Mouse (Mus musculus): Measurements from ENCODE around the gene Vmac. TPM values are rescaled to one million over a fixed set of nuclear protein-coding genes. Genes with fewer than 3 reads are reported as not detected.
A peak's percentile ranks its signal among the peaks of the same experiment; 100 is the strongest.

The Vmac gene
- polyA plus RNA-seq (2014; fragmentation: Nextera tagmentation; extraction: Ambion mirVana), result 11.9 and 13.4 TPM in 2 replicates

GRCm38 (mm10) chr17:56717363-56718058 is at the start of gene Vmac, which contains the start of gene Ndufa11:
TSS of gene Vmac (minus strand) at chr17:56718022.
TSS of gene Ndufa11 (plus strand) at chr17:56717767.
- Histone ChIP-seq H3K36me3 (ENCODE audit: control insufficient read depth, insufficient read depth, low read length) (peaks cover 4% of the 10 kb centered on the region), H3K4me3 (ENCODE audit: low read depth, low read length) (peak within 1 kb of the TSS; percentile 84), H3K9ac (ENCODE audit: low read depth, low read length) (peak within 1 kb of the TSS; percentile 96), H3K4me1 (ENCODE audit: control insufficient read depth, insufficient read depth, low read length) (peaks cover 36% of the 10 kb centered on the region), H3K4me2 (peak within 1 kb of the TSS; percentile 90), H3K27ac (ENCODE audit: low read depth, low read length) (peak within 1 kb of the TSS; percentile 78), H3K27me3 (ENCODE audit: control insufficient read depth, insufficient read depth, low read length) (no peaks in the 10 kb centered on the region), H3K9me3 (replicated peaks; ENCODE audit: control insufficient read depth, low read length) (no peaks in the 10 kb centered on the region)
- under 1% methylated on average over 59 of the region's 59 CpGs for WGBS (ENCODE audit: insufficient replicate concordance)
- peak; percentile 78 for ATAC-seq (replicated peaks; ENCODE audit: insufficient number of reproducible peaks, low FRiP score, low TSS enrichment)

DNA sequence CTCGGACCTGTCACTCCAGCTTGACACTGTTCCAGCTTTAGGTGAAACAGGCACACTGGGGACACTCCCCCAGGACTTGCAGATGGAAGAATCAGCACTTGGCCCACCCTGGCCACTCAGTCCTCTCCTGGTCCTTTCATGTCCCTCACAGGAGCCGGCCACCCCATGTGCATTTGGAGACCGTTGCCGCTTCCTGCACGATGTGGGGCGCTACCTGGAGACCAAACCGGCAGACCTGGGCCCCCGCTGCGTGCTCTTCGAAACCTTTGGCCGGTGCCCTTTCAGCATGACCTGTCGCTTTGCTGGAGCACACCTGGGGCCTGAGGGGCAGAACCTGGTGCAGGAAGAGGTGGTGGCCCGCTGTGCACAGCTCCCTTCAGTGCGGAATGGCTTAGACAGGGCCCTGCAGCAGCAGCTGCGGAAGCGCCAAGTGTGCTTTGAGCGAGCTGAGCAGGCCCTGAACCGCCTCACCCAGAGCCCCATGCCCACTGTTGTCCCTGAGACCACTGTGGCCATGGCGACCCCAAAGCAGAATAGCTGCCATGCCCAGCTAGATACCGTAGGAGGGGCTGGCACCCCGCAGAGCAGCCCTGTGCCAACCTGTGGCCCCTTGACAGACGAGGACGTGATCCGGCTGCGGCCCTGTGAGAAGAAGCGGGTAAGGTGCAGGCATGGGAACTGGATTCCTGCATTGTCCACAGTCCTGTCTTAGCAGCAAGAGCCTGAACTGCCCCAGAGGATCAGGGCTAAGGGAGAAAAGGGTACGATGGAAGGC is 49.0 kb upstream of the Vmac start:
- Histone ChIP-seq H3K27ac (ENCODE audit: low read depth, low read length) (no peak overlapping the region), H3K9me3 (replicated peaks; ENCODE audit: control insufficient read depth, low read length) (no peaks in the 10 kb centered on the region), H3K4me2 (no peak overlapping the region), H3K4me1 (ENCODE audit: control insufficient read depth, insufficient read depth, low read length) (peaks cover 18% of the 10 kb centered on the region), H3K9ac (ENCODE audit: low read depth, low read length) (no peak overlapping the region), H3K4me3 (ENCODE audit: low read depth, low read length) (no peak overlapping the region), H3K36me3 (ENCODE audit: control insufficient read depth, insufficient read depth, low read length) (peaks cover 26% of the 10 kb centered on the region), H3K27me3 (ENCODE audit: control insufficient read depth, insufficient read depth, low read length) (no peaks in the 10 kb centered on the region; the same call in 1 of the 2 replicates)
- ATAC-seq (replicated peaks; ENCODE audit: insufficient number of reproducible peaks, low FRiP score, low TSS enrichment), result no peak
- 96% methylated on average over 27 of the region's 27 CpGs for WGBS (ENCODE audit: insufficient replicate concordance)

DNA sequence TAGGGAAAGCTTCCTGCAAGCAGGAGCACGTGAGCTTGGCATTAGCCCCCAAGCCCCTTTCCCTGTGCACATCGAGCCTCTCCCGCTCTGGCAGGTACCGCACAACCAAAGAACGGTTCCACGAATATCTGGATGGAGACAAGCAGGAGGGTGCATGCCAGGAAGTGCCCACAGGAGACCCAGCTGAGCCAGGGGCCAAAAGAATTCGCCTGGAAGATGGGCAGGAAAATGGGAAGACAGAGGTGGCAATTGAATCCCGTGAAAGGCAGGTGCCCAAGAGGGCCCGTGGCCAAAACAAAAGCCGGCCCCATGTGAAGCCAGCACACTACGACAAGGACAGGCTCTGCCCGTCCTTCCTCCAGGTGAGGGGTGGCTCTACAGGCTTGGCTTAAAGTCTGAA is 47.6 kb upstream of the Vmac start:
- no peaks in the 10 kb centered on the region for H3K9me3 ChIP-seq (replicated peaks; ENCODE audit: control insufficient read depth, low read length)
- 51% methylated on average over 12 of the region's 12 CpGs for WGBS (ENCODE audit: insufficient replicate concordance)
- H3K4me3 ChIP-seq (ENCODE audit: low read depth, low read length), result peak overlapping the region; percentile 77
- H3K27me3 ChIP-seq (ENCODE audit: control insufficient read depth, insufficient read depth, low read length), result no peaks in the 10 kb centered on the region; the same call in 1 of the 2 replicates
- peaks cover 22% of the 10 kb centered on the region for H3K4me1 ChIP-seq (ENCODE audit: control insufficient read depth, insufficient read depth, low read length)
- peak overlapping the region; percentile 71 for H3K4me2 ChIP-seq
- peaks cover 24% of the 10 kb centered on the region for H3K36me3 ChIP-seq (ENCODE audit: control insufficient read depth, insufficient read depth, low read length)
- H3K9ac ChIP-seq (ENCODE audit: low read depth, low read length), result peak overlapping the region; percentile 92
- no peak for ATAC-seq (replicated peaks; ENCODE audit: insufficient number of reproducible peaks, low FRiP score, low TSS enrichment)
- 0 out of 2 replicates have a peak overlapping the region, but pooled peaks have one; percentile 97 for H3K27ac ChIP-seq (ENCODE audit: low read depth, low read length)

DNA sequence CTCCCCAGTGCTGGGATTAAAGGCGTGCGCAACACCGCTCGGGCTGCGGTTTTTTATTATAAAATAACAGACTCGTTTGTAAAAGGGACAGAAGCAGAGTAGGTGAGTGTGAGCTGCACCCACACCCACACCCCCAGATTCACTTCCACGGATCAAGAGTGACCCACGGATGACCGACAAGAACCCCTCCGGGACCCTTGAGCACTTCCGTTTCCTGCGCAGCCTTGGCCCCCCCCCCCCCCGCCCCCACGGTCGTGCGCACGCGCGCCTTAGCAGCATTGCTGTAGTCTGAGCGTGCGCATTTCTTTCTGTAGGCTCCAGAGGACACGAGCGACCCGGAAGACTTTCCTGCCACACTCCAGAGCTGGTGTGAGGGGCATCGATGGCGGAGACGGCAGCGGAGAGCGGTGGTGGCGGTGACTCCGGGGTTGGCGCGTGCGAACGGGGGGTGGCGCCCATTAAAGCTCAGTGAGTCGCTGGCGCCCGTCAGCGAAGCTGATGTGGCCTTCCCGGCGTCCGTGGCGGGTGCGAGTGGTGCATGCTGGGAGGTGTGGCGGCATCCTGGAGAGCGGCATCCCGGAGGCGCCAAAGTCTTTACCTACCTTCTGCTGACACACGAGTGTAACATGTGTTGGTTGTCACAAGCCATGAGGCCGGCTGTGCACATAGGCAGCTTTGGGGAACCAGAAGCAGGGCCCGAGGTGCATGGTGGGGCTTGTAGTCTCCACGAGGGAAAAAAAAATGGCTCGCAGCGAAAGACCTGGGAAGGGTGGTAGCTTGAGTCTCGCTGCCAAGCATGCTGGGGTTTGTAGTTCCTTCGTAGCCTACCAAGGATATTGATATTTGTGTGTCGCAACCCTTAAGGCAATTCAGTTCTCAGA is 46.9 kb upstream of the Vmac start, which contains the start of gene Dus3l:
Gene Dus3l, plus strand, starts transcription at position 284 of the 881 bp plus-strand sequence.
- 2% methylated on average over 58 of the region's 58 CpGs for WGBS (ENCODE audit: insufficient replicate concordance)
- peak; percentile 68 for ATAC-seq (replicated peaks; ENCODE audit: insufficient number of reproducible peaks, low FRiP score, low TSS enrichment)
- Histone ChIP-seq H3K27me3 (ENCODE audit: control insufficient read depth, insufficient read depth, low read length) (no peaks in the 10 kb centered on the region; the same call in 1 of the 2 replicates), H3K36me3 (ENCODE audit: control insufficient read depth, insufficient read depth, low read length) (peaks cover 24% of the 10 kb centered on the region), H3K4me3 (ENCODE audit: low read depth, low read length) (peak within 1 kb of the TSS; percentile 77), H3K4me1 (ENCODE audit: control insufficient read depth, insufficient read depth, low read length) (peaks cover 22% of the 10 kb centered on the region), H3K4me2 (peak within 1 kb of the TSS; percentile 71), H3K9ac (ENCODE audit: low read depth, low read length) (peak within 1 kb of the TSS; percentile 92), H3K27ac (ENCODE audit: low read depth, low read length) (peak within 1 kb of the TSS; percentile 97), H3K9me3 (replicated peaks; ENCODE audit: control insufficient read depth, low read length) (no peaks in the 10 kb centered on the region)

DNA sequence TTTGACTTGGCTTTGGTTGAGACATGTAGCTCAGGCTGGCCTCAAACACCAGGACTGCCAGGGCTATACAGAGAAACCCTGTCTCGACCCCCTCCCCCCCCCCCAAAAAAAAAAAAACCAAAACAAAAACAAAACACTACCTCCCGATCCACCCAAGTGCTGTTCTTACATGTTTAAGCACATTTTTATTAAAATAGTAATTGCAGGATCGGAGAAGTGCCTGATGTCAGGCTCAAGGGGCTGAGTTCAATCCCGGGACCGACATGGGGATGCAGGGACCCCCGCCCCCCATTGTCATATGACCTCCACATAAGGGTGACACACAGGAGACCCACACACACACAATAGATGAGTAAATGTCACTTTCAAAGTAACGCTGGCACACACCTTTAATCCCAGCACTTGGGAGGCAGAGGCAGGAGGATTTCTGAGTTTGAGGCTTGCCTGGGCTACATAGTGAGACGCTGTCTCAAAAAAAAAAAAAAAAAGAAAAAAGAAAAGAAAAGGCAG is 46.0 kb upstream of the Vmac start:
- H3K9ac ChIP-seq (ENCODE audit: low read depth, low read length), result no peak overlapping the region
- 66% methylated on average over 8 of the region's 8 CpGs for WGBS (ENCODE audit: insufficient replicate concordance)
- no peak for ATAC-seq (replicated peaks; ENCODE audit: insufficient number of reproducible peaks, low FRiP score, low TSS enrichment)
- H3K4me3 ChIP-seq (ENCODE audit: low read depth, low read length), result peak overlapping the region; percentile 77
- peak overlapping the region; percentile 71 for H3K4me2 ChIP-seq
- H3K9me3 ChIP-seq (replicated peaks; ENCODE audit: control insufficient read depth, low read length), result no peaks in the 10 kb centered on the region
- peaks cover 24% of the 10 kb centered on the region for H3K4me1 ChIP-seq (ENCODE audit: control insufficient read depth, insufficient read depth, low read length)
- peaks cover 2% of the 10 kb centered on the region; the same call in 1 of the 2 replicates for H3K27me3 ChIP-seq (ENCODE audit: control insufficient read depth, insufficient read depth, low read length)
- peaks cover 18% of the 10 kb centered on the region for H3K36me3 ChIP-seq (ENCODE audit: control insufficient read depth, insufficient read depth, low read length)
- peak overlapping the region; percentile 97; the same call in 1 of the 2 replicates for H3K27ac ChIP-seq (ENCODE audit: low read depth, low read length)

- Histone ChIP-seq H3K36me3 (ENCODE audit: control insufficient read depth, insufficient read depth, low read length) (peaks cover 11% of the 10 kb centered on the region), H3K9me3 (replicated peaks; ENCODE audit: control insufficient read depth, low read length) (no peaks in the 10 kb centered on the region; the same call in 1 of the 2 replicates), H3K27ac (ENCODE audit: low read depth, low read length) (peak overlapping the region; percentile 85), H3K4me3 (ENCODE audit: low read depth, low read length) (no peak overlapping the region; the same call in 1 of the 2 replicates), H3K4me2 (peak overlapping the region; percentile 86), H3K9ac (ENCODE audit: low read depth, low read length) (peak overlapping the region; percentile 0; the same call in 1 of the 2 replicates), H3K4me1 (ENCODE audit: control insufficient read depth, insufficient read depth, low read length) (peaks cover 24% of the 10 kb centered on the region), H3K27me3 (ENCODE audit: control insufficient read depth, insufficient read depth, low read length) (peaks cover 5% of the 10 kb centered on the region)
- no peak for ATAC-seq (replicated peaks; ENCODE audit: insufficient number of reproducible peaks, low FRiP score, low TSS enrichment)
- WGBS (ENCODE audit: insufficient replicate concordance), result 41% methylated on average over 27 of the region's 27 CpGs
Measured at GRCm38 (mm10) chr17:56762769-56763731, 45.2 kb upstream of the Vmac start.

DNA sequence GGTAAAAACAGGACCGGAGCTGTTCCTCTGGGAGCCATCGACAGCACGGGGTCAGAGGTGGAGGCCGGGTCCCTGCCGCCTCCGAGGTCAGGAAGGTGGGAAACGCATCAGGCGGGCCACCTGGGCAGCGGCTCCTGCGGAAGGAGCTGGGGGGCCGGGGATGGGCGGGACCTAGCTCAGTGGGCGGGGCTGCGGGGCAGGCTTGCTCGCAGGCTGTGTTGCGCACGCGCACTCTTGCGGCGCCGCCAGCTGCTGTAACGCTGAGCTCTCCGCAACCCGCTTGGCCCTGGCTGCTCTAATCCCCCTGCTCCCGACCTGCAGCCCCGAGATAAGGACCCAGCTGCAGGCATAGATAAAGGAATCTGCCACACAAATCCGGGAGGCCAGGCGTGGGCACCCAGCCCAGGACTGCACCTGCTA is 44.2 kb upstream of the Vmac start:
- H3K4me1 ChIP-seq (ENCODE audit: control insufficient read depth, insufficient read depth, low read length), result peaks cover 34% of the 10 kb centered on the region

More for the DNA sequence above, 44.2 kb upstream of the Vmac start:
- peak overlapping the region; percentile 47 for H3K4me3 ChIP-seq (ENCODE audit: low read depth, low read length)
- H3K4me2 ChIP-seq, result peak overlapping the region; percentile 86
- peak; percentile 68 for ATAC-seq (replicated peaks; ENCODE audit: insufficient number of reproducible peaks, low FRiP score, low TSS enrichment)
- peak overlapping the region; percentile 85 for H3K27ac ChIP-seq (ENCODE audit: low read depth, low read length)
- WGBS (ENCODE audit: insufficient replicate concordance), result under 1% methylated on average over 28 of the region's 28 CpGs
- no peaks in the 10 kb centered on the region; the same call in 1 of the 2 replicates for H3K9me3 ChIP-seq (replicated peaks; ENCODE audit: control insufficient read depth, low read length)
- peaks cover 3% of the 10 kb centered on the region for H3K36me3 ChIP-seq (ENCODE audit: control insufficient read depth, insufficient read depth, low read length)
- peak overlapping the region; percentile 69 for H3K9ac ChIP-seq (ENCODE audit: low read depth, low read length)
- peaks cover 15% of the 10 kb centered on the region for H3K27me3 ChIP-seq (ENCODE audit: control insufficient read depth, insufficient read depth, low read length)

Data from heart, embryonic 11.5 days (tissue).